Mouse (Mus musculus): ENCODE data around the gene Eid2b.

DNA sequence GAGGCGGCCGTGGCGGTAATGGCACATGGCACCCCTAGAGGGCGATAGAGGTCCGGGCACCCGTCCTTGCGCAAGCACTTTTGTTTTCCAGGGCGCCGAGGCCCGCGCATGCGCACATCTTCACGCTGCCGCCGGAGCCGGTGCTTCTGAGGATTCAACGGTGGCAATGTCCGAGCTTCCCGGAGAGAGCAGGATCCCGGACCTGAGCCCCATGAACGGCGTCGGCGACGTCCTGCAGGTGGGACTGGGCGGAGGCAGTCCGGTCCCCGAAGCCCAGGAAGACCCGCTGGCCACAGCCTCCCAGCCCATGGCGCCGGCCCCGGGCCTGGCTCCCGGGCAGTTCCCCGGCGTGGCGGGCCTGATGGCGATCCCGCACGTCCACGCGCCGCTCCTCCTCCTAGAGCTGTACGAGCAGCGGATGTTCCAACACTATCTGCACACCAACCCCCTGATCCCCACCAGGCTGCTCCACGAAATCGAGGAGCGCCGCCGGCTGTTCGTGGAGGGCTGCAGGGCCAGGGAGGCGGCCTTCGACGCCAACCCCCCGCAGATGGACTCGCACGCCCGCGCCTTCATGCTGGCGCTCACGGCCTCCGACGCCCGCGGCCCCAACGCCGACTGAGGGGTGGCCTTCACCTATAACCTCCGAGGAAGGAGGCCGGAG is at the start of gene Eid2b:
- TF ChIP-seq GATA1 (IDR thresholded peaks at IDR 0.05; ENCODE audit: borderline replicate concordance, low read length): no peak
- TF ChIP-seq FLI1 (IDR thresholded peaks at IDR 0.05; ENCODE audit: low read length): no peak

Measured in megakaryocyte, embryonic 14.5 days (primary cell).